Mouse (Mus musculus) left cerebral cortex, postnatal 4 days (tissue): ENCODE data around the gene Ptpn6. TPM values are rescaled to one million over a fixed set of nuclear protein-coding genes. Genes with fewer than 3 reads are reported as not detected.
A peak's percentile ranks its signal among the peaks of the same experiment; 100 is the strongest.

Experiments
- DNase-seq: peaks from one replicate; pipeline ENCODE4 v3.0.0-alpha.2; 2022
- intact Hi-C: fragments of 180-260 bp; cut with DNase I; formaldehyde crosslinking; loops from one replicate; pipeline ENCODE4 v1.15.1; 2025
- microRNA-seq: library from miRNA; unstranded; fragments of <30 nt; microRNA quantifications from one replicate; pipeline ENCODE4 v1.2.0, GENCODE M21; 2022
- total RNA-seq, 2 experiments: library from RNA; stranded (reverse); gene quantifications; 2 replicates each; pipeline ENCODE4 v1.2.3; 2021

Gene Ptpn6
- total RNA-seq, 2 experiments from 2014 or later, result 3.3 to 9.2 TPM

GRCm38 (mm10) chr6:124676171-124676570 lies 62.3 kb downstream of the Ptpn6 start:
- no peak for DNase-seq
- intact Hi-C loops, result no loop called here

GRCm38 (mm10) chr6:124674591-124674990 lies 63.9 kb downstream of the Ptpn6 start:
- intact Hi-C loops, result no loop called here
- no peak for DNase-seq

GRCm38 (mm10) chr6:124673619-124674018 lies 64.9 kb downstream of the Ptpn6 start:
- intact Hi-C loops, result no loop called here
- no peak for DNase-seq

GRCm38 (mm10) chr6:124672100-124672499 lies 66.4 kb downstream of the Ptpn6 start:
- no peak for DNase-seq
- intact Hi-C loops, result no loop called here

Small RNAs within 50 kb of the gene (microRNA-seq; reads per million reads assigned to microRNA genes)
- gene Mir141, result 30.1 reads per million, percentile 40 among the genes with 10 or more reads in this experiment
- 594 reads per million, percentile 71 among the genes with 10 or more reads in this experiment for gene Mir200c

Other genes starting within 250 kb of the Ptpn6 start
- gene C1rl, start 245.6 kb downstream of the Ptpn6 start, total RNA-seq, result under 1 TPM; 0.18 to 0.20 TPM
- gene C1ra, start 226.3 kb downstream of the Ptpn6 start, total RNA-seq, result under 1 TPM; 0.38 to 0.62 TPM
- 1 to 10 TPM in 1 of 2 experiments, under 1 TPM in 1; 0.28 to 1.1 TPM for gene C1s1, start 196.4 kb downstream of the Ptpn6 start, total RNA-seq
- not detected for gene C1rb, start 168.4 kb downstream of the Ptpn6 start, total RNA-seq
- 1 to 10 TPM in 1 of 2 experiments, under 1 TPM in 1; 0.28 to 1.0 TPM for gene C1s2, start 102.6 kb downstream of the Ptpn6 start, total RNA-seq
- 10 to 100 TPM; 36.9 to 39.8 TPM for gene Lpcat3, start 75.7 kb downstream of the Ptpn6 start, total RNA-seq
- gene Emg1, start 26.5 kb downstream of the Ptpn6 start, total RNA-seq, result 10 to 100 TPM; 56.7 to 56.9 TPM
- 100 to 1,000 TPM; 169 to 170 TPM for gene Phb2, start 26.4 kb downstream of the Ptpn6 start, total RNA-seq
- 100 to 1,000 TPM; 334 to 350 TPM for gene Grcc10, start 2.7 kb upstream of the Ptpn6 start, total RNA-seq
- gene Gm45234, start 17.3 kb upstream of the Ptpn6 start, total RNA-seq, result not detected
- 100 to 1,000 TPM; 174 to 180 TPM for gene Atn1, start 17.8 kb upstream of the Ptpn6 start, total RNA-seq
- gene Eno2, start 31.0 kb upstream of the Ptpn6 start, total RNA-seq, result 100 to 1,000 TPM; 190 to 217 TPM
- gene Lrrc23, start 41.0 kb upstream of the Ptpn6 start, total RNA-seq, result 1 to 10 TPM; 2.1 to 4.3 TPM
- 1 to 10 TPM; 4.1 TPM for gene Spsb2, start 69.9 kb upstream of the Ptpn6 start, total RNA-seq
- 100 to 1,000 TPM; 275 to 296 TPM for gene Tpi1, start 75.6 kb upstream of the Ptpn6 start, total RNA-seq
- 100 to 1,000 TPM; 192 to 202 TPM for gene Usp5, start 90.8 kb upstream of the Ptpn6 start, total RNA-seq
- 10 to 100 TPM in 1 of 2 experiments, 1 to 10 TPM in 1; 6.9 to 10.8 TPM for gene Cdca3, start 90.8 kb upstream of the Ptpn6 start, total RNA-seq
- gene Gnb3, start 101.6 kb upstream of the Ptpn6 start, total RNA-seq, result under 1 TPM; 0.32 to 0.46 TPM
- 10 to 100 TPM; 55.9 to 56.1 TPM for gene P3h3, start 119.0 kb upstream of the Ptpn6 start, total RNA-seq
- gene Gpr162, start 125.3 kb upstream of the Ptpn6 start, total RNA-seq, result 100 to 1,000 TPM; 145 to 164 TPM
- 1 to 10 TPM in 1 of 2 experiments, under 1 TPM in 1; 0.52 to 1.2 TPM for gene Cd4, start 149.5 kb upstream of the Ptpn6 start, total RNA-seq
- gene Lag3, start 173.0 kb upstream of the Ptpn6 start, total RNA-seq, result 1 to 10 TPM; 1.7 to 2.3 TPM
- 1,000 to 10,000 TPM; 1,603 to 1,633 TPM for gene Ptms, start 181.4 kb upstream of the Ptpn6 start, total RNA-seq
- 100 to 1,000 TPM; 467 to 469 TPM for gene Mlf2, start 192.7 kb upstream of the Ptpn6 start, total RNA-seq
- 10 to 100 TPM; 67.8 to 72.6 TPM for gene Cops7a, start 226.8 kb upstream of the Ptpn6 start, total RNA-seq